Mouse (Mus musculus) CH12.LX (cell line): ENCODE results near the gene Ppp1r18. TPM values are rescaled to one million over a fixed set of nuclear protein-coding genes. Genes with fewer than 3 reads are reported as not detected.

ENCODE experiments used
- DNase-seq: peaks from one replicate; pipeline ENCODE4 v3.0.0-alpha.2; 2013; ENCODE audit errors: extremely low read depth
- H3K27ac ChIP-seq: 2 replicates; pipeline ENCODE4 v1.5.1; 2012; ENCODE audit warnings: low read depth, mild to moderate bottlenecking, control low read depth, moderate library complexity; ENCODE audit not compliant: insufficient read depth
- H3K27me3 ChIP-seq: replicated peaks from 2 replicates; pipeline ENCODE3; 2012; ENCODE audit warnings: inconsistent platforms
- H3K36me3 ChIP-seq, 2 experiments: replicated peaks in 1 of 2; 2 replicates each; pipeline versions ENCODE3 to v1.6.1; 2012; ENCODE audit warnings: inconsistent platforms in 1 of 2, low read length in 1 of 2, mild to moderate bottlenecking in 1 of 2, mixed read lengths in 1 of 2, moderate library complexity in 1 of 2; ENCODE audit not compliant: control insufficient read depth in 1 of 2, insufficient read depth in 1 of 2
- H3K4me1 ChIP-seq, 2 experiments: 2 replicates each; pipeline ENCODE4 v1.6.1; 2012; ENCODE audit warnings: inconsistent platforms in 1 of 2, moderate library complexity in 1 of 2; ENCODE audit not compliant: insufficient read depth in 2 of 2, control insufficient read depth in 1 of 2
- H3K4me2 ChIP-seq: 2 replicates; pipeline ENCODE4 v1.6.1; 2012; ENCODE audit warnings: low read depth, mild to moderate bottlenecking, control low read depth; ENCODE audit not compliant: poor library complexity, insufficient read depth, severe bottlenecking
- H3K4me3 ChIP-seq, 3 experiments: fragments of 150-350 bp in 1 of 3; sonication (generic) in 1 of 3; replicated peaks in 1 of 3; 2 replicates each; pipeline versions ENCODE3 to v1.5.1; 2011 to 2012; ENCODE audit warnings: low read depth in 2 of 3, low read length in 2 of 3, mild to moderate bottlenecking in 2 of 3, moderate library complexity in 2 of 3, control low read depth in 1 of 3, improper control_type of control experiment in 1 of 3, inconsistent platforms in 1 of 3, mixed read lengths in 1 of 3; ENCODE audit not compliant: poor library complexity in 1 of 3
- H3K79me2 ChIP-seq: replicated peaks from 2 replicates; pipeline ENCODE4 v1.6.1; 2012; ENCODE audit warnings: mild to moderate bottlenecking, moderate library complexity; ENCODE audit not compliant: control insufficient read depth, poor library complexity, insufficient read depth, severe bottlenecking; ENCODE audit errors: extremely low read depth
- H3K9ac ChIP-seq: 2 replicates; pipeline ENCODE4 v1.6.1; 2012; ENCODE audit warnings: low read depth, mild to moderate bottlenecking, control low read depth, moderate library complexity; ENCODE audit not compliant: insufficient read depth
- H3K9me3 ChIP-seq: replicated peaks from 2 replicates; pipeline ENCODE3; 2012; ENCODE audit warnings: low read length, inconsistent platforms, mixed read lengths
- BHLHE40 ChIP-seq: IDR thresholded peaks from 2 replicates; pipeline ENCODE4 v1.6.1; 2011; ENCODE audit warnings: mild to moderate bottlenecking, low read depth, low read length, improper control_type of control experiment
- CHD1 ChIP-seq: IDR thresholded peaks from 2 replicates; pipeline ENCODE4 v1.6.1; 2012; ENCODE audit warnings: low read depth, low read length, improper control_type of control experiment, inconsistent platforms
- CHD2 ChIP-seq: IDR thresholded peaks from 2 replicates; pipeline ENCODE4 v1.6.1; 2011; ENCODE audit warnings: low read length, improper control_type of control experiment
- CTCF ChIP-seq, 2 experiments: IDR thresholded peaks in 1 of 2; conservative IDR thresholded peaks in 1 of 2; 2 replicates each; pipeline ENCODE4 v1.5.1; 2011 to 2012; ENCODE audit warnings: low read depth in 2 of 2, low read length in 2 of 2, improper control_type of control experiment in 1 of 2, inconsistent platforms in 1 of 2, mild to moderate bottlenecking in 1 of 2, moderate library complexity in 1 of 2
- E2F4 ChIP-seq: IDR thresholded peaks from 2 replicates; pipeline ENCODE4 v1.6.1; 2011; ENCODE audit warnings: low read depth, low read length, improper control_type of control experiment; ENCODE audit not compliant: insufficient replicate concordance
- ELF1 ChIP-seq: IDR thresholded peaks from 2 replicates; pipeline ENCODE4 v1.6.1; 2014; ENCODE audit warnings: low read depth, mild to moderate bottlenecking, inconsistent platforms, low read length, improper control_type of control experiment
- EP300 ChIP-seq: IDR thresholded peaks from 2 replicates; pipeline ENCODE4 v1.6.1; 2011; ENCODE audit warnings: low read length, improper control_type of control experiment
- ETS1 ChIP-seq: conservative IDR thresholded peaks from 2 replicates; pipeline ENCODE4 v1.6.1; 2012; ENCODE audit warnings: low read depth, mild to moderate bottlenecking, inconsistent platforms, low read length, improper control_type of control experiment, moderate library complexity
- GABPA ChIP-seq: IDR thresholded peaks from 2 replicates; pipeline ENCODE4 v1.6.1; 2012; ENCODE audit warnings: low read depth, low read length, improper control_type of control experiment, inconsistent platforms; ENCODE audit not compliant: insufficient replicate concordance
- HCFC1 ChIP-seq: IDR thresholded peaks from 2 replicates; pipeline ENCODE4 v1.6.1; 2012; ENCODE audit warnings: low read depth, mild to moderate bottlenecking, inconsistent platforms, low read length, improper control_type of control experiment
- IRF4 ChIP-seq: IDR thresholded peaks from 2 replicates; pipeline ENCODE4 v1.6.1; 2014; ENCODE audit warnings: low read depth, mild to moderate bottlenecking, inconsistent platforms, low read length, improper control_type of control experiment
- JUN ChIP-seq: IDR thresholded peaks from 2 replicates; pipeline ENCODE4 v1.6.1; 2011; ENCODE audit warnings: low read depth, mild to moderate bottlenecking, low read length, improper control_type of control experiment, moderate library complexity; ENCODE audit not compliant: insufficient read depth
- JUND ChIP-seq: conservative IDR thresholded peaks from 2 replicates; pipeline ENCODE4 v1.6.1; 2011; ENCODE audit warnings: low read depth, low read length, improper control_type of control experiment
- KAT2A ChIP-seq: IDR thresholded peaks from 2 replicates; pipeline ENCODE4 v1.6.1; 2012; ENCODE audit warnings: low read length, improper control_type of control experiment, inconsistent platforms; ENCODE audit not compliant: insufficient replicate concordance
- MAFK ChIP-seq: IDR thresholded peaks from 2 replicates; pipeline ENCODE4 v1.6.1; 2011; ENCODE audit warnings: low read length, improper control_type of control experiment; ENCODE audit not compliant: insufficient replicate concordance
- MAX ChIP-seq: IDR thresholded peaks from 2 replicates; pipeline ENCODE4 v1.6.1; 2011; ENCODE audit warnings: low read length, improper control_type of control experiment
- MAZ ChIP-seq: IDR thresholded peaks from 2 replicates; pipeline ENCODE4 v1.6.1; 2012; ENCODE audit warnings: low read depth, mild to moderate bottlenecking, inconsistent platforms, low read length, improper control_type of control experiment, moderate library complexity
- MEF2A ChIP-seq: IDR thresholded peaks from 2 replicates; pipeline ENCODE4 v1.6.1; 2014; ENCODE audit warnings: low read depth, mild to moderate bottlenecking, inconsistent platforms, low read length, improper control_type of control experiment, borderline replicate concordance
- MXI1 ChIP-seq: IDR thresholded peaks from 2 replicates; pipeline ENCODE4 v1.6.1; 2011; ENCODE audit warnings: mild to moderate bottlenecking, low read depth, low read length, improper control_type of control experiment
- MYC ChIP-seq: IDR thresholded peaks from 2 replicates; pipeline ENCODE4 v1.6.1; 2011; ENCODE audit warnings: low read depth, mild to moderate bottlenecking, improper control_type of control experiment, low read length
- NELFE ChIP-seq: IDR thresholded peaks from 2 replicates; pipeline ENCODE4 v1.6.1; 2011; ENCODE audit warnings: low read depth, low read length, improper control_type of control experiment
- NRF1 ChIP-seq: IDR thresholded peaks from 2 replicates; pipeline ENCODE4 v1.6.1; 2014; ENCODE audit warnings: low read depth, mild to moderate bottlenecking, inconsistent platforms, low read length, improper control_type of control experiment, moderate library complexity
- PAX5 ChIP-seq: IDR thresholded peaks from 2 replicates; pipeline ENCODE4 v1.6.1; 2012; ENCODE audit warnings: low read length, inconsistent platforms, mixed read lengths
- POLR2A ChIP-seq: IDR thresholded peaks from 2 replicates; pipeline ENCODE4 v1.6.1; 2011; ENCODE audit warnings: low read depth, mild to moderate bottlenecking, improper control_type of control experiment, low read length
- POLR2AphosphoS2 ChIP-seq: IDR thresholded peaks from 2 replicates; pipeline ENCODE4 v1.6.1; 2011; ENCODE audit warnings: low read depth, low read length, improper control_type of control experiment
- RAD21 ChIP-seq: IDR thresholded peaks from 2 replicates; pipeline ENCODE4 v1.6.1; 2011; ENCODE audit warnings: low read depth, mild to moderate bottlenecking, low read length, improper control_type of control experiment, moderate library complexity
- RCOR1 ChIP-seq: conservative IDR thresholded peaks from 2 replicates; pipeline ENCODE4 v1.6.1; 2012; ENCODE audit warnings: low read depth, mild to moderate bottlenecking, inconsistent platforms, low read length, improper control_type of control experiment
- SIN3A ChIP-seq: IDR thresholded peaks from 2 replicates; pipeline ENCODE4 v1.6.1; 2012; ENCODE audit warnings: low read length, improper control_type of control experiment, inconsistent platforms
- SMC3 ChIP-seq: IDR thresholded peaks from 2 replicates; pipeline ENCODE4 v1.6.1; 2011; ENCODE audit warnings: low read depth, low read length, improper control_type of control experiment
- TBP ChIP-seq: conservative IDR thresholded peaks from 2 replicates; pipeline ENCODE4 v1.6.1; 2011; ENCODE audit warnings: low read depth, low read length, improper control_type of control experiment
- TCF12 ChIP-seq: IDR thresholded peaks from 2 replicates; pipeline ENCODE4 v1.6.1; 2014; ENCODE audit warnings: low read depth, mild to moderate bottlenecking, inconsistent platforms, low read length, improper control_type of control experiment
- UBTF ChIP-seq: IDR thresholded peaks from 2 replicates; pipeline ENCODE4 v1.6.1; 2012; ENCODE audit warnings: low read depth, mild to moderate bottlenecking, inconsistent platforms, low read length, improper control_type of control experiment, moderate library complexity
- USF1 ChIP-seq: IDR thresholded peaks from 2 replicates; pipeline ENCODE4 v1.6.1; 2014; ENCODE audit warnings: low read depth, mild to moderate bottlenecking, inconsistent platforms, low read length, improper control_type of control experiment
- USF2 ChIP-seq: conservative IDR thresholded peaks from 2 replicates; pipeline ENCODE4 v1.6.1; 2011; ENCODE audit warnings: low read depth, low read length, improper control_type of control experiment
- ZC3H11A ChIP-seq: IDR thresholded peaks from 2 replicates; pipeline ENCODE4 v1.6.1; 2012; ENCODE audit warnings: low read depth, mild to moderate bottlenecking, inconsistent platforms, low read length, improper control_type of control experiment
- ZKSCAN1 ChIP-seq: IDR thresholded peaks from 2 replicates; pipeline ENCODE4 v1.6.1; 2012; ENCODE audit warnings: low read depth, inconsistent platforms, low read length, improper control_type of control experiment, borderline replicate concordance
- ZMIZ1 ChIP-seq: IDR thresholded peaks from 2 replicates; pipeline ENCODE4 v1.6.1; 2012; ENCODE audit warnings: low read depth, mild to moderate bottlenecking, inconsistent platforms, low read length, improper control_type of control experiment
- ZNF384 ChIP-seq: IDR thresholded peaks from 2 replicates; pipeline ENCODE4 v1.6.1; 2012; ENCODE audit warnings: low read depth, low read length, improper control_type of control experiment, inconsistent platforms
- dilution Hi-C: fragments of 300-500 bp; cut with MboI; formaldehyde crosslinking; loops from 2 replicates; pipeline ENCODE4 v1.14.3; 2020; ENCODE audit warnings: low sequenced_read_pairs; ENCODE audit not compliant: extremely low pct_unique_long_range_greater_than_20kb, extremely low pct_ligation_motif_present
- in situ Hi-C: fragments of 300-500 bp; cut with MboI; formaldehyde crosslinking; loops from 3 replicates; pipeline ENCODE4 v1.14.3; 2019; ENCODE audit warnings: low sequenced_read_pairs, low pct_ligation_motif_present, low pct_unique_long_range_greater_than_20kb, mixed read lengths
- polyA plus RNA-seq: library from polyadenylated mRNA; unstranded; fragments of >175 nt; gene quantifications from 2 replicates; pipeline ENCODE4 v1.2.1, GENCODE M21; 2012; ENCODE audit warnings: low read depth; ENCODE audit not compliant: insufficient read length
- total RNA-seq, 2 experiments: library from RNA; depleted of rRNA; stranded (reverse); fragments of 300-350 nt in 1 of 2; fragments of >200 nt in 1 of 2; gene quantifications; 2 replicates each; pipeline ENCODE4 v1.2.3; 2012 to 2014

The Ppp1r18 gene
- total and polyA plus RNA-seq, 3 experiments: 8.5 to 50.1 (median 21.4) TPM

- dilution Hi-C loops (no loop called here), in situ Hi-C loops (loop anchor here (5.0 kb wide), 1 partner anchor 35 kb away; no protein-coding TSS in a partner anchor)
- peak; percentile 89 for DNase-seq
- Histone ChIP-seq H3K27ac (peak overlapping the region; percentile 64), H3K9ac (peak overlapping the region; percentile 99), H3K4me1 (peaks cover 11 to 36% of the 10 kb centered on the region in 2 experiments), H3K4me3 (peak overlapping the region; percentile 83 to 93 (median 89)), H3K36me3 (peaks cover 42 to 49% of the 10 kb centered on the region in 2 experiments), H3K27me3 (no peaks in the 10 kb centered on the region), H3K79me2 (peaks cover 38% of the 10 kb centered on the region), H3K9me3 (no peaks in the 10 kb centered on the region), H3K4me2 (peak overlapping the region; percentile 89)
- TF ChIP-seq EP300 (no peak), MEF2A (no peak; the same call in 1 of the 2 replicates), HCFC1 (peak; percentile 37), NELFE (no peak), SIN3A (0 out of 2 replicates have a peak, but pooled peaks have one; percentile 17), RCOR1 (no peak), KAT2A (0 out of 2 replicates have a peak, but pooled peaks have one; percentile 59), CHD1 (no peak), MXI1 (peak; percentile 95), PAX5 (no peak), MAX (peak; percentile 92), BHLHE40 (peak; percentile 96), CTCF (conservative IDR thresholded peaks at IDR 0.05 in 1 of 2, IDR thresholded peaks at IDR 0.05 in 1 of 2; ENCODE audit: low read depth in 2 of 2, low read length in 2 of 2) (no peak), TBP (no peak), NRF1 (peak; percentile 47), JUND (no peak), SMC3 (no peak), GABPA (no peak), TCF12 (0 out of 2 replicates have a peak, but pooled peaks have one; percentile 11), ELF1 (no peak), UBTF (0 out of 2 replicates have a peak, but pooled peaks have one; percentile 61), USF1 (peak; percentile 88), ETS1 (no peak), ZC3H11A (no peak), MAFK (no peak), MAZ (peak; percentile 70; the same call in 1 of the 2 replicates), POLR2A (peak; percentile 45; the same call in 1 of the 2 replicates), CHD2 (no peak), IRF4 (no peak), ZNF384 (no peak), RAD21 (no peak), JUN (no peak), E2F4 (peak; percentile 49; the same call in 1 of the 2 replicates), USF2 (peak; percentile 73), ZMIZ1 (no peak), MYC (no peak), POLR2AphosphoS2 (no peak; the same call in 1 of the 2 replicates), ZKSCAN1 (no peak)
Observed at GRCm38 (mm10) chr17:35836991-35837422, 28.4 kb upstream of the Ppp1r18 start.
